Mouse (Mus musculus): Measurements from ENCODE around the gene Ano4. TPM values are rescaled to one million over a fixed set of nuclear protein-coding genes. Genes with fewer than 3 reads are reported as not detected.

The Ano4 gene
- total RNA-seq, 2 experiments from 2014 or later = 17.6 to 19.2 TPM

GRCm38 (mm10) chr10:88968586-88968985 is 376.0 kb downstream of the Ano4 start:
- no peak for DNase-seq (ENCODE audit: low spot score in 2 of 2)

- no peak for DNase-seq (ENCODE audit: low spot score in 2 of 2)
Measured at GRCm38 (mm10) chr10:88960791-88961190, 383.8 kb downstream of the Ano4 start.

- DNase-seq (ENCODE audit: low spot score in 2 of 2) = no peak
Measured at GRCm38 (mm10) chr10:88950297-88950653, 394.3 kb downstream of the Ano4 start.

DNA sequence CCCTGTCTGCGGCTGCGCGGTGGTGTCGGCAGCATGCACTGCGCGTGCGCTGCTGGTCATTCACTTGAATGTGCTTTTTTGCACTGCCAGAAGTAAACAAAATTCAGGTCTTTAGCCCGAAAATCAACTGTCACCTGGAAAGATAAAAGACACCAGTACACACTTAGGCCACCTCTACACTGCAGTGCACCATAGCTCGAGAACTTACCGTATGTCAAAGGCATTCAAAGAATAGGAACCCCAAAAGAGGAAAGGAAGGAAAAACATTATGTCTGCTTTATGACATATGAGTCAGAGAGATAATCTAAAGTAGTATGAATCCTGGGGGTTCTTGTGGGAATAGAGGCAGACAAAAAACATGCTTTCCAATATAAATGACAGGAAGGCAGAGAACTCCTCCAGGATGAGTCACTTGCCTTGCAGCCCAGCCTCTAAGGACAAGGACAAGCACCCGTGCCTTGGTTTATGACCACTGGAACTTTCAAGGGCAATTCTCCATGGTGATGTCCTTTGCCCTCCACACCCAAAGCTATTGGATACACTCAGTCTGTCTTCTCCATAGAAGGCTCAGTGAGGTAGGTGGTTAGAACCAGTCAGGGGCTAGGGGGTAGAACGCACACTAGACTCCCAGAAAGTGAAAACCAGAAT is 394.8 kb downstream of the Ano4 start:
- DNase-seq (ENCODE audit: low spot score in 2 of 2) = no peak

Other genes starting within 250 kb of the Ano4 start
- gene Gas2l3, start 99.2 kb upstream of the Ano4 start, total RNA-seq (2021) = 1 to 10 TPM; 2.3 to 2.5 TPM
- under 1 TPM in 1 of 2 experiments, not detected in 1; 0.20 TPM for gene Nr1h4, start 188.8 kb upstream of the Ano4 start, total RNA-seq (2021)